Mouse (Mus musculus) stomach, postnatal 0 days (tissue): ENCODE results near the gene Casp9. TPM values are rescaled to one million over a fixed set of nuclear protein-coding genes. Genes with fewer than 3 reads are reported as not detected.

Experiments
- ATAC-seq: fragments of 200-750 bp; cut with Nextera tagmentation; 2 replicates; pipeline ENCODE4 v1.8.0; 2017; ENCODE audit not compliant: low FRiP score, low TSS enrichment
- DNase-seq: peaks from one replicate; pipeline ENCODE4 v3.0.0-alpha.2; 2016; ENCODE audit warnings: low spot score
- H3K27ac ChIP-seq: fragments of 300-500 bp; sonication (generic); replicated peaks from 2 replicates; pipeline ENCODE4 v1.5.1; 2014; ENCODE audit warnings: mild to moderate bottlenecking, control low read depth
- H3K27me3 ChIP-seq: fragments of 300-500 bp; sonication (generic); 2 replicates; pipeline ENCODE4 v1.6.1; 2014; ENCODE audit warnings: low read length; ENCODE audit not compliant: control insufficient read depth, insufficient read depth
- H3K36me3 ChIP-seq: fragments of 300-500 bp; sonication (generic); 2 replicates; pipeline ENCODE4 v1.6.1; 2014; ENCODE audit warnings: low read length, mixed read lengths; ENCODE audit not compliant: control insufficient read depth, insufficient read depth
- H3K4me1 ChIP-seq: fragments of 300-500 bp; sonication (generic); replicated peaks from 2 replicates; pipeline ENCODE4 v1.6.1; 2014; ENCODE audit warnings: antibody characterized with exemption; ENCODE audit not compliant: control insufficient read depth, insufficient read depth
- H3K4me2 ChIP-seq: fragments of 300-500 bp; sonication (generic); replicated peaks from 2 replicates; pipeline ENCODE4 v1.6.1; 2014; ENCODE audit warnings: low read depth, mild to moderate bottlenecking, control low read depth, moderate library complexity
- H3K4me3 ChIP-seq: fragments of 300-500 bp; sonication (generic); 2 replicates; pipeline ENCODE4 v1.5.1; 2014; ENCODE audit warnings: low read depth, low read length, control low read depth
- H3K9ac ChIP-seq: fragments of 300-500 bp; sonication (generic); 2 replicates; pipeline ENCODE4 v1.6.1; 2014; ENCODE audit warnings: mild to moderate bottlenecking, low read length, control low read depth, mixed read lengths
- H3K9me3 ChIP-seq: fragments of 300-500 bp; sonication (generic); 2 replicates; pipeline ENCODE4 v1.6.1; 2016; ENCODE audit warnings: low read length; ENCODE audit not compliant: control insufficient read depth
- CTCF ChIP-seq: IDR thresholded peaks from 2 replicates; pipeline ENCODE4 v1.5.1; 2016; ENCODE audit warnings: antibody characterized with exemption, low read depth, mild to moderate bottlenecking, moderate library complexity
- EP300 ChIP-seq: optimal IDR thresholded peaks from 2 replicates; pipeline ENCODE3; 2016; ENCODE audit warnings: antibody characterized with exemption
- WGBS: fragments of 180-500 bp; shearing (Covaris S2); extraction: QIAGEN DNeasy Blood & Tissue Kit; methylation state at CpG from one replicate; pipeline ENCODE4 v1.1.7; 2014; 5-methylcytosine and 5-hydroxymethylcytosine counted together
- polyA plus RNA-seq: library from polyadenylated mRNA; unstranded; fragments of >200 nt; fragmentation: Nextera tagmentation; extraction: Ambion mirVana; gene quantifications from 2 replicates; pipeline ENCODE4 v1.2.1, GENCODE M21; 2015

Gene Casp9
- polyA plus RNA-seq, 1 experiment from 2014 or later: 9.8 TPM

GRCm38 (mm10) chr4:141763476-141763875 lies 29.9 kb upstream of the Casp9 start:
- peaks cover 26% of the 10 kb centered on the region for H3K36me3 ChIP-seq
- H3K27ac ChIP-seq: no peak overlapping the region
- ATAC-seq: no peak
- no peak overlapping the region for H3K9ac ChIP-seq
- H3K27me3 ChIP-seq: no peaks in the 10 kb centered on the region
- no peak for TF ChIP-seq EP300
- TF ChIP-seq CTCF: no peak
- no peak for DNase-seq
- no peak overlapping the region for H3K4me2 ChIP-seq
- no peak overlapping the region for H3K4me3 ChIP-seq
- H3K9me3 ChIP-seq: no peaks in the 10 kb centered on the region
- WGBS: 77% methylated on average over 12 of the region's 12 CpGs
- H3K4me1 ChIP-seq: no peaks in the 10 kb centered on the region; the same call in 1 of the 2 replicates

GRCm38 (mm10) chr4:141765008-141765407 lies 28.4 kb upstream of the Casp9 start:
- no peak for TF ChIP-seq EP300
- TF ChIP-seq CTCF: no peak
- no peak overlapping the region for H3K4me2 ChIP-seq
- no peak overlapping the region for H3K4me3 ChIP-seq
- WGBS: 91% methylated on average over 3 of the region's 3 CpGs
- H3K4me1 ChIP-seq: no peaks in the 10 kb centered on the region; the same call in 1 of the 2 replicates
- H3K9me3 ChIP-seq: no peaks in the 10 kb centered on the region
- no peaks in the 10 kb centered on the region for H3K27me3 ChIP-seq
- H3K36me3 ChIP-seq: peaks cover 34% of the 10 kb centered on the region
- DNase-seq: no peak
- H3K9ac ChIP-seq: no peak overlapping the region
- ATAC-seq: no peak
- H3K27ac ChIP-seq: no peak overlapping the region

GRCm38 (mm10) chr4:141766316-141766667 lies 27.1 kb upstream of the Casp9 start:
- H3K27me3 ChIP-seq: no peaks in the 10 kb centered on the region
- ATAC-seq (0 out of 2 replicates have a peak, but pooled peaks have one; percentile 6), DNase-seq (no peak)
- 0 out of 2 replicates have a peak overlapping the region, but pooled peaks have one; percentile 14 for H3K4me2 ChIP-seq
- H3K27ac ChIP-seq: peak overlapping the region; percentile 79
- H3K36me3 ChIP-seq: peaks cover 39% of the 10 kb centered on the region
- WGBS: 65% methylated on average over 8 of the region's 8 CpGs
- no peak for TF ChIP-seq EP300
- TF ChIP-seq CTCF: no peak
- H3K9ac ChIP-seq: no peak overlapping the region
- H3K4me3 ChIP-seq: no peak overlapping the region
- no peaks in the 10 kb centered on the region; the same call in 1 of the 2 replicates for H3K4me1 ChIP-seq
- no peaks in the 10 kb centered on the region for H3K9me3 ChIP-seq

- H3K36me3 ChIP-seq: peaks cover 37% of the 10 kb centered on the region
- no peaks in the 10 kb centered on the region; the same call in 1 of the 2 replicates for H3K4me1 ChIP-seq
- DNase-seq (peak; percentile 23), ATAC-seq (peak; percentile 63)
- WGBS: 35% methylated on average over 19 of the region's 19 CpGs
- H3K27me3 ChIP-seq: no peaks in the 10 kb centered on the region
- peak overlapping the region; percentile 32; the same call in 1 of the 2 replicates for H3K4me2 ChIP-seq
- H3K9me3 ChIP-seq: no peaks in the 10 kb centered on the region
- peak overlapping the region; percentile 35; the same call in 1 of the 2 replicates for H3K9ac ChIP-seq
- H3K4me3 ChIP-seq: no peak overlapping the region
- TF ChIP-seq CTCF: no peak
- TF ChIP-seq EP300: no peak
- H3K27ac ChIP-seq: peak overlapping the region; percentile 79
Measured at GRCm38 (mm10) chr4:141766668-141767352, 26.6 kb upstream of the Casp9 start.

GRCm38 (mm10) chr4:141767353-141768036 lies 25.9 kb upstream of the Casp9 start:
- peak overlapping the region; percentile 32 for H3K4me2 ChIP-seq
- no peaks in the 10 kb centered on the region for H3K27me3 ChIP-seq
- peak overlapping the region; percentile 35; the same call in 1 of the 2 replicates for H3K9ac ChIP-seq
- DNase-seq: peak; percentile 60
- no peaks in the 10 kb centered on the region; the same call in 1 of the 2 replicates for H3K4me1 ChIP-seq
- ATAC-seq: peak; percentile 75
- H3K36me3 ChIP-seq: peaks cover 33% of the 10 kb centered on the region
- TF ChIP-seq EP300 (no peak), CTCF (no peak)
- peak overlapping the region; percentile 79 for H3K27ac ChIP-seq
- WGBS: 45% methylated on average over 19 of the region's 19 CpGs
- H3K9me3 ChIP-seq: no peaks in the 10 kb centered on the region
- H3K4me3 ChIP-seq: no peak overlapping the region
